Mouse (Mus musculus) liver, embryonic 13.5 days (tissue): ENCODE data around the gene Neb. TPM values are rescaled to one million over a fixed set of nuclear protein-coding genes. Genes with fewer than 3 reads are reported as not detected.

Experiments
- ATAC-seq: fragments of 200-750 bp; cut with Nextera tagmentation; 2 replicates; pipeline ENCODE4 v1.8.0; 2017; ENCODE audit warnings: low read depth, mild to moderate bottlenecking, moderate number of reproducible peaks, moderate library complexity
- DNase-seq: peaks from one replicate; pipeline ENCODE4 v3.0.0; 2022
- H3K27ac ChIP-seq: fragments of 300-500 bp; sonication (generic); 2 replicates; pipeline ENCODE4 v1.5.1; 2015; ENCODE audit warnings: moderate library complexity, mild to moderate bottlenecking, inconsistent platforms
- H3K27me3 ChIP-seq: fragments of 300-500 bp; sonication (generic); 2 replicates; pipeline ENCODE4 v1.6.1; 2015; ENCODE audit warnings: mild to moderate bottlenecking, inconsistent platforms
- H3K36me3 ChIP-seq: fragments of 300-500 bp; sonication (generic); 2 replicates; pipeline ENCODE4 v1.6.1; 2015; ENCODE audit warnings: mild to moderate bottlenecking, inconsistent platforms
- H3K4me1 ChIP-seq: fragments of 300-500 bp; sonication (generic); replicated peaks from 2 replicates; pipeline ENCODE4 v1.6.1; 2015; ENCODE audit warnings: inconsistent platforms
- H3K4me2 ChIP-seq: fragments of 300-500 bp; sonication (generic); 2 replicates; pipeline ENCODE4 v1.6.1; 2015; ENCODE audit warnings: inconsistent platforms, mild to moderate bottlenecking, moderate library complexity
- H3K4me3 ChIP-seq: fragments of 300-500 bp; sonication (generic); replicated peaks from 2 replicates; pipeline ENCODE4 v1.5.1; 2015; ENCODE audit warnings: mild to moderate bottlenecking, inconsistent platforms
- H3K9ac ChIP-seq: fragments of 300-500 bp; sonication (generic); 2 replicates; pipeline ENCODE4 v1.6.1; 2015; ENCODE audit warnings: mild to moderate bottlenecking, inconsistent platforms
- H3K9me3 ChIP-seq: fragments of 300-500 bp; sonication (generic); replicated peaks from 2 replicates; pipeline ENCODE4 v1.6.1; 2016; ENCODE audit warnings: inconsistent platforms
- WGBS: fragments of 180-500 bp; shearing (Covaris S2); methylation state at CpG from one replicate; pipeline ENCODE4 v1.1.7; 2015; ENCODE audit not compliant: insufficient replicate concordance; 5-methylcytosine and 5-hydroxymethylcytosine counted together
- polyA plus RNA-seq: library from polyadenylated mRNA; unstranded; fragments of >200 nt; fragmentation: Nextera tagmentation; extraction: Ambion mirVana; gene quantifications from 2 replicates; pipeline ENCODE4 v1.2.1, GENCODE M21; 2015

The Neb gene
- polyA plus RNA-seq, 1 experiment from 2014 or later = 2.6 TPM

GRCm38 (mm10) chr2:52419295-52419694, 41.0 kb upstream of the Neb start:
- ATAC-seq (no peak), DNase-seq (no peak)
- Histone ChIP-seq H3K27me3 (no peaks in the 10 kb centered on the region), H3K9ac (no peak overlapping the region), H3K9me3 (no peaks in the 10 kb centered on the region), H3K27ac (no peak overlapping the region), H3K4me1 (peaks cover 53% of the 10 kb centered on the region), H3K36me3 (peaks cover 23% of the 10 kb centered on the region), H3K4me3 (no peak overlapping the region), H3K4me2 (no peak overlapping the region)
- WGBS = 48% methylated on average over 6 of the region's 6 CpGs

GRCm38 (mm10) chr2:52412524-52413037, 34.3 kb upstream of the Neb start:
- Histone ChIP-seq H3K4me1 (0 out of 2 replicates have a peak, but pooled peaks cover under 1% of the 10 kb centered on the region), H3K9me3 (peaks cover 20% of the 10 kb centered on the region), H3K4me2 (no peak overlapping the region), H3K9ac (no peak overlapping the region), H3K27ac (no peak overlapping the region), H3K4me3 (no peak overlapping the region), H3K27me3 (no peaks in the 10 kb centered on the region), H3K36me3 (peaks cover 68% of the 10 kb centered on the region)
- WGBS = 86% methylated on average over 5 of the region's 5 CpGs
- ATAC-seq (no peak), DNase-seq (no peak)

- Histone ChIP-seq H3K9ac (no peak overlapping the region), H3K4me3 (no peak overlapping the region), H3K9me3 (peaks cover 17% of the 10 kb centered on the region), H3K36me3 (peaks cover 82% of the 10 kb centered on the region), H3K4me1 (no peaks in the 10 kb centered on the region), H3K27me3 (no peaks in the 10 kb centered on the region), H3K27ac (no peak overlapping the region), H3K4me2 (no peak overlapping the region)
- ATAC-seq = no peak
- no peak for DNase-seq
- 69% methylated on average over 1 of the region's 1 CpGs for WGBS
Measured at GRCm38 (mm10) chr2:52406480-52406879, 28.2 kb upstream of the Neb start.

GRCm38 (mm10) chr2:52405238-52405637, 27.0 kb upstream of the Neb start:
- Histone ChIP-seq H3K36me3 (peaks cover 72% of the 10 kb centered on the region), H3K27me3 (no peaks in the 10 kb centered on the region), H3K4me1 (no peaks in the 10 kb centered on the region), H3K4me2 (no peak overlapping the region), H3K27ac (no peak overlapping the region), H3K9ac (no peak overlapping the region), H3K9me3 (peaks cover 6% of the 10 kb centered on the region), H3K4me3 (no peak overlapping the region)
- WGBS = 85% methylated on average over 5 of the region's 5 CpGs
- ATAC-seq = no peak
- no peak for DNase-seq

- 73% methylated on average over 5 of the region's 5 CpGs for whole genome bisulfite sequencing
- H3K4me1 ChIP-seq = peaks cover 3% of the 10 kb centered on the region; the same call in 1 of the 2 replicates
- H3K36me3 ChIP-seq = peaks cover 6% of the 10 kb centered on the region
- ATAC-seq = no peak
- no peaks in the 10 kb centered on the region for H3K27me3 ChIP-seq
- H3K9me3 ChIP-seq = no peaks in the 10 kb centered on the region
- no peak overlapping the region for H3K4me3 ChIP-seq
- no peak overlapping the region for H3K27ac ChIP-seq
- no peak overlapping the region for H3K4me2 ChIP-seq
- H3K9ac ChIP-seq = no peak overlapping the region
- DNase-seq = no peak
Measured at GRCm38 (mm10) chr2:52394529-52394928, 16.3 kb upstream of the Neb start.

- ATAC-seq (no peak), DNase-seq (no peak)
- H3K4me1 ChIP-seq = peaks cover 9% of the 10 kb centered on the region; the same call in 1 of the 2 replicates
Measured at GRCm38 (mm10) chr2:52390415-52390975, 12.2 kb upstream of the Neb start.

GRCm38 (mm10) chr2:52389975-52390374, 11.7 kb upstream of the Neb start:
- 63% methylated on average over 3 of the region's 3 CpGs for WGBS
- H3K4me2 ChIP-seq = no peak overlapping the region

More at GRCm38 (mm10) chr2:52390415-52390975, 12.2 kb upstream of the Neb start:
- WGBS = 53% methylated on average over 2 of the region's 2 CpGs
- no peak overlapping the region for H3K4me3 ChIP-seq
- no peak overlapping the region for H3K27ac ChIP-seq
- H3K36me3 ChIP-seq = no peaks in the 10 kb centered on the region
- H3K4me2 ChIP-seq = no peak overlapping the region
- H3K27me3 ChIP-seq = no peaks in the 10 kb centered on the region
- H3K9me3 ChIP-seq = no peaks in the 10 kb centered on the region
- H3K9ac ChIP-seq = no peak overlapping the region

GRCm38 (mm10) chr2:52386451-52386850, 8.2 kb upstream of the Neb start:
- no peak overlapping the region for H3K4me2 ChIP-seq
- no peaks in the 10 kb centered on the region for H3K36me3 ChIP-seq
- 59% methylated on average over 6 of the region's 6 CpGs for WGBS
- H3K9me3 ChIP-seq = no peaks in the 10 kb centered on the region
- ATAC-seq = no peak
- H3K4me3 ChIP-seq = no peak overlapping the region
- H3K9ac ChIP-seq = no peak overlapping the region
- no peak overlapping the region for H3K27ac ChIP-seq
- no peak for DNase-seq
- peaks cover 6% of the 10 kb centered on the region; the same call in 1 of the 2 replicates for H3K4me1 ChIP-seq
- no peaks in the 10 kb centered on the region for H3K27me3 ChIP-seq

More at GRCm38 (mm10) chr2:52389975-52390374, 11.7 kb upstream of the Neb start:
- H3K9me3 ChIP-seq = no peaks in the 10 kb centered on the region
- no peaks in the 10 kb centered on the region for H3K36me3 ChIP-seq
- ATAC-seq (no peak), DNase-seq (no peak)
- no peaks in the 10 kb centered on the region for H3K27me3 ChIP-seq
- H3K9ac ChIP-seq = no peak overlapping the region
- H3K27ac ChIP-seq = no peak overlapping the region
- H3K4me1 ChIP-seq = peaks cover 9% of the 10 kb centered on the region; the same call in 1 of the 2 replicates
- H3K4me3 ChIP-seq = no peak overlapping the region

GRCm38 (mm10) chr2:52386037-52386436, 7.8 kb upstream of the Neb start:
- DNase-seq = no peak
- peaks cover 6% of the 10 kb centered on the region; the same call in 1 of the 2 replicates for H3K4me1 ChIP-seq
- no peaks in the 10 kb centered on the region for H3K36me3 ChIP-seq
- no peaks in the 10 kb centered on the region for H3K9me3 ChIP-seq
- H3K27me3 ChIP-seq = no peaks in the 10 kb centered on the region
- H3K4me2 ChIP-seq = no peak overlapping the region
- no peak overlapping the region for H3K4me3 ChIP-seq
- no peak overlapping the region for H3K9ac ChIP-seq
- 36% methylated on average over 7 of the region's 7 CpGs for WGBS
- H3K27ac ChIP-seq = no peak overlapping the region
- no peak for ATAC-seq

GRCm38 (mm10) chr2:52378848-52379261, 581 bp upstream of the Neb start:
- Histone ChIP-seq H3K9ac (peak overlapping the region; percentile 10; the same call in 1 of the 2 replicates), H3K27ac (peak overlapping the region; percentile 43), H3K4me1 (peaks cover 16% of the 10 kb centered on the region), H3K27me3 (no peaks in the 10 kb centered on the region), H3K4me2 (peak overlapping the region; percentile 65), H3K4me3 (peak overlapping the region; percentile 45), H3K36me3 (no peaks in the 10 kb centered on the region), H3K9me3 (no peaks in the 10 kb centered on the region)
- ATAC-seq (peak; percentile 86), DNase-seq (peak; percentile 27)
- WGBS = 29% methylated on average over 10 of the region's 10 CpGs

GRCm38 (mm10) chr2:52377706-52378447, 397 bp downstream of the Neb start:
- no peaks in the 10 kb centered on the region for H3K27me3 ChIP-seq
- peak overlapping the region; percentile 45 for H3K4me3 ChIP-seq
- H3K4me1 ChIP-seq = peaks cover 16% of the 10 kb centered on the region
- ATAC-seq (peak; percentile 24; the same call in 1 of the 2 replicates), DNase-seq (no peak)
- H3K9me3 ChIP-seq = no peaks in the 10 kb centered on the region
- no peaks in the 10 kb centered on the region for H3K36me3 ChIP-seq
- 0 out of 2 replicates have a peak overlapping the region, but pooled peaks have one; percentile 26 for H3K9ac ChIP-seq
- WGBS = 38% methylated on average over 13 of the region's 13 CpGs
- H3K4me2 ChIP-seq = peak overlapping the region; percentile 65
- H3K27ac ChIP-seq = no peak overlapping the region
